Mouse (Mus musculus): ENCODE measurements around the gene Gm10153. TPM values are rescaled to one million over a fixed set of nuclear protein-coding genes. Genes with fewer than 3 reads are reported as not detected.

The Gm10153 gene
- polyA plus RNA-seq, 1 experiment: not detected

DNA sequence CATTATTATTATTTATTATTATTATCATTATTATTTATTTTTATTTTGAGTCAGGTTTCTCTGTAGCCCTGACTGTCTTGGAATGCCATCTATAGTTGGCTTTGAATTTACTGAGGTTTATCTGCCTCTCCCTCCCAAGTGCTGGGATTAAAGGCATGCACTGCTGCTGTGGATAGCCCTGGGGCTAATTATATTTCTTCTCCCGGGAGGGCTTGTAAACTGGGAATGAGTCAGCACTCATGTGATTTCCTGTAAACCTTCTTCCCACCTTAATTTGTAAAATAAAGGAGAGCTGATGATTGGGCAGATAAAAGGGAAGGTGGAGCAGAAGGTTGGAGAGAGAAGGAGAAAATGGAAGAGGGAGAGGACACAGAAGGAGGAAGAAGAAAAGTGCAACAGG, 49.5 kb downstream of the Gm10153 start:
- no peak for TF ChIP-seq CTCF (IDR thresholded peaks at IDR 0.05; ENCODE audit: low read depth, low read length)
- TF ChIP-seq POLR2A (IDR thresholded peaks at IDR 0.05; ENCODE audit: insufficient read depth, low read length): no peak
- TF ChIP-seq EP300 (IDR thresholded peaks at IDR 0.05; ENCODE audit: insufficient read depth, low read depth, low read length): no peak
- no peak overlapping the region for H3K9ac ChIP-seq (ENCODE audit: low read depth, poor library complexity, severe bottlenecking)
- H3K36me3 ChIP-seq (ENCODE audit: control insufficient read depth, insufficient read depth, low read length, poor library complexity, severe bottlenecking): no peaks in the 10 kb centered on the region

More for the DNA sequence above, 49.5 kb downstream of the Gm10153 start:
- no peak overlapping the region for H3K27ac ChIP-seq (ENCODE audit: insufficient read depth, low read length)
- H3K9me3 ChIP-seq (replicated peaks; ENCODE audit: control insufficient read depth, insufficient read depth, low read length, poor library complexity, severe bottlenecking): peaks cover 9% of the 10 kb centered on the region; the same call in 1 of the 2 replicates
- no peak overlapping the region for H3K4me3 ChIP-seq (ENCODE audit: low read depth, low read length)
- no peaks in the 10 kb centered on the region for H3K27me3 ChIP-seq (ENCODE audit: control insufficient read depth, insufficient read depth, low read length, poor library complexity, severe bottlenecking)
- no peaks in the 10 kb centered on the region for H3K4me1 ChIP-seq (ENCODE audit: control insufficient read depth, insufficient read depth, low read length)

Other genes with a start within 250 kb of the Gm10153 start
- gene Brsk2, start 240.6 kb downstream of the Gm10153 start, polyA plus RNA-seq (2011; ENCODE audit: insufficient read depth, insufficient read length, low read depth, missing spikeins): 0.70 and 0.75 TPM in 2 replicates
- gene Mob2, start 129.3 kb downstream of the Gm10153 start, polyA plus RNA-seq (2011; ENCODE audit: insufficient read depth, insufficient read length, low read depth, missing spikeins): 19.0 and 20.7 TPM in 2 replicates
- gene Dusp8, start 94.5 kb downstream of the Gm10153 start, polyA plus RNA-seq (2011; ENCODE audit: insufficient read depth, insufficient read length, low read depth, missing spikeins): 2.0 and 2.3 TPM in 2 replicates
- gene Gm45618, start 69.7 kb downstream of the Gm10153 start, polyA plus RNA-seq (2011; ENCODE audit: insufficient read depth, insufficient read length, low read depth, missing spikeins): not detected in 2 replicates
- gene Gm39115, start 54.4 kb downstream of the Gm10153 start, polyA plus RNA-seq (2011; ENCODE audit: insufficient read depth, insufficient read length, low read depth, missing spikeins): not detected in 2 replicates
- not detected in 2 replicates for gene Gm45337, start 45.8 kb downstream of the Gm10153 start, polyA plus RNA-seq (2011; ENCODE audit: insufficient read depth, insufficient read length, low read depth, missing spikeins)
- gene Gm29735, start 33.3 kb downstream of the Gm10153 start, polyA plus RNA-seq (2011; ENCODE audit: insufficient read depth, insufficient read length, low read depth, missing spikeins): not detected in 2 replicates
- not detected in 2 replicates for gene Gm4553, start 24.6 kb downstream of the Gm10153 start, polyA plus RNA-seq (2011; ENCODE audit: insufficient read depth, insufficient read length, low read depth, missing spikeins)
- not detected in 2 replicates for gene Krtap5-2, start 14.4 kb downstream of the Gm10153 start, polyA plus RNA-seq (2011; ENCODE audit: insufficient read depth, insufficient read length, low read depth, missing spikeins)
- gene Krtap5-3, start 11.0 kb upstream of the Gm10153 start, polyA plus RNA-seq (2011; ENCODE audit: insufficient read depth, insufficient read length, low read depth, missing spikeins): not detected in 2 replicates
- gene Gm7579, start 21.5 kb upstream of the Gm10153 start, polyA plus RNA-seq (2011; ENCODE audit: insufficient read depth, insufficient read length, low read depth, missing spikeins): not detected in 2 replicates
- gene Krtap5-5, start 39.6 kb upstream of the Gm10153 start, polyA plus RNA-seq (2011; ENCODE audit: insufficient read depth, insufficient read length, low read depth, missing spikeins): not detected in 2 replicates
- not detected in 2 replicates for gene Gm40460, start 50.7 kb upstream of the Gm10153 start, polyA plus RNA-seq (2011; ENCODE audit: insufficient read depth, insufficient read length, low read depth, missing spikeins)
- not detected in 2 replicates for gene Gm2431, start 68.0 kb upstream of the Gm10153 start, polyA plus RNA-seq (2011; ENCODE audit: insufficient read depth, insufficient read length, low read depth, missing spikeins)
- not detected in 2 replicates for gene Gm4559, start 84.0 kb upstream of the Gm10153 start, polyA plus RNA-seq (2011; ENCODE audit: insufficient read depth, insufficient read length, low read depth, missing spikeins)
- gene Krtap5-1, start 106.7 kb upstream of the Gm10153 start, polyA plus RNA-seq (2011; ENCODE audit: insufficient read depth, insufficient read length, low read depth, missing spikeins): not detected in 2 replicates
- gene Krtap5-4, start 113.2 kb upstream of the Gm10153 start, polyA plus RNA-seq (2011; ENCODE audit: insufficient read depth, insufficient read length, low read depth, missing spikeins): not detected in 2 replicates
- gene Ifitm10, start 183.4 kb upstream of the Gm10153 start, polyA plus RNA-seq (2011; ENCODE audit: insufficient read depth, insufficient read length, low read depth, missing spikeins): 0.90 TPM in 1 of 2 replicates, not detected in the other
- not detected in 2 replicates for gene Gm49369, start 192.3 kb upstream of the Gm10153 start, polyA plus RNA-seq (2011; ENCODE audit: insufficient read depth, insufficient read length, low read depth, missing spikeins)
- gene Ctsd, start 197.6 kb upstream of the Gm10153 start, polyA plus RNA-seq (2011; ENCODE audit: insufficient read depth, insufficient read length, low read depth, missing spikeins): 248 and 256 TPM in 2 replicates
- 0.82 TPM in 1 of 2 replicates, not detected in the other for gene Syt8, start 244.5 kb upstream of the Gm10153 start, polyA plus RNA-seq (2011; ENCODE audit: insufficient read depth, insufficient read length, low read depth, missing spikeins)